Mouse (Mus musculus) heart, embryonic 13.5 days (tissue): ENCODE data around the gene Tdp1. TPM values are rescaled to one million over a fixed set of nuclear protein-coding genes. Genes with fewer than 3 reads are reported as not detected.

Experiments
- ATAC-seq: fragments of 200-750 bp; cut with Nextera tagmentation; 2 replicates; pipeline ENCODE4 v1.8.0; 2017; ENCODE audit warnings: moderate TSS enrichment; ENCODE audit not compliant: insufficient number of reproducible peaks, low FRiP score, low TSS enrichment; ENCODE audit errors: extremely low read depth
- H3K27ac ChIP-seq: fragments of 300-500 bp; sonication (generic); replicated peaks from 2 replicates; pipeline ENCODE4 v1.5.1; 2015; ENCODE audit warnings: moderate library complexity, mild to moderate bottlenecking, inconsistent platforms
- H3K27me3 ChIP-seq: fragments of 300-500 bp; sonication (generic); replicated peaks from 2 replicates; pipeline ENCODE4 v1.6.1; 2015; ENCODE audit warnings: mild to moderate bottlenecking, inconsistent platforms
- H3K36me3 ChIP-seq: fragments of 300-500 bp; sonication (generic); 2 replicates; pipeline ENCODE4 v1.6.1; 2015; ENCODE audit warnings: mild to moderate bottlenecking, inconsistent platforms
- H3K4me1 ChIP-seq: fragments of 300-500 bp; sonication (generic); 2 replicates; pipeline ENCODE4 v1.6.1; 2015; ENCODE audit warnings: inconsistent platforms
- H3K4me2 ChIP-seq: fragments of 300-500 bp; sonication (generic); 2 replicates; pipeline ENCODE4 v1.6.1; 2015; ENCODE audit warnings: inconsistent platforms, mild to moderate bottlenecking, moderate library complexity
- H3K4me3 ChIP-seq: fragments of 300-500 bp; sonication (generic); 2 replicates; pipeline ENCODE4 v1.5.1; 2015; ENCODE audit warnings: moderate library complexity, mild to moderate bottlenecking, inconsistent platforms
- H3K9ac ChIP-seq: fragments of 300-500 bp; sonication (generic); 2 replicates; pipeline ENCODE4 v1.6.1; 2015; ENCODE audit warnings: inconsistent platforms, mild to moderate bottlenecking, moderate library complexity
- H3K9me3 ChIP-seq: fragments of 300-500 bp; sonication (generic); 2 replicates; pipeline ENCODE4 v1.6.1; 2016; ENCODE audit warnings: inconsistent platforms
- WGBS: fragments of 180-500 bp; shearing (Covaris S2); methylation state at CpG from one replicate; pipeline ENCODE4 v1.1.7; 2015; ENCODE audit warnings: mixed read lengths; 5-methylcytosine and 5-hydroxymethylcytosine counted together
- polyA plus RNA-seq: library from polyadenylated mRNA; unstranded; fragments of >200 nt; fragmentation: Nextera tagmentation; extraction: Ambion mirVana; gene quantifications from 2 replicates; pipeline ENCODE4 v1.2.1, GENCODE M21; 2015

The Tdp1 gene
- 30.2 and 31.2 TPM in 2 replicates for polyA plus RNA-seq

- Histone ChIP-seq H3K4me2 (peak within 1 kb of the TSS; percentile 95), H3K9ac (peak within 1 kb of the TSS; percentile 95)
Measured at GRCm38 (mm10) chr12:99884269-99885261, at the start of gene Tdp1, which contains the start of gene Efcab11. Gene Tdp1, plus strand, starts transcription at chr12:99884517. Gene Efcab11, minus strand, starts transcription at chr12:99884439.

DNA sequence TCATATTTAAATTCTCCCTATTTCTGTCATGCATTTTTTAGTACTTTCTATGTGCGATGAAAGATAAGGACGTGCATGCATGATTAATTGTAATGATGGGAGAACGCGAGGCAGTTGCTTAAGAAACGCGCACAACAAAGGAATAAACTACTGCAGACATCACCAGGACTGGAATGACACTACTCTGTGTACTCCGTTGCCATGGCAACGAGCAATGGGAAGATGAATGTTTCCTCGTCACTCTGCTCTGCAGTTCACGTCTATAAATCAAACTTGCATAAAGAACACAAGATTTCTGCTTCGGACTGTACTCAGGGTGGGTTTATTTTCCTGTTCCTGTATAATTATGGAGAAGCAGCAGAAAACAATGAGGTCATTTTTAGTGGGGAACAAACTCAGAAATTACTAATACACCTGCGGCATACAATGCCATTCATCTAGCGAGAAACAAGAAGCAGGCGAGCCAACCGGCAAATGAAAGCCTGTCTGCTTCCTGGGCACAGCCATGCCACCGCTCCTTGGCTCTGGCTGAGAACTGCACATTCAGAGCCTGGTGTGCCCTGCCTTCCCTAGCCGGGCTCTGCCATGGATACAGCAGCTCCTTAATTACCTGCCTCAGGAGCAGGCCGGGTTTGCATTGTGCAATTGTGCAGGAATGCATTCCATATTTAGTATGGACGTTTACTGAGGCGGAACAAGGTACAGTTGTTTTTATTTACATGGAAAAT lies 47.7 kb upstream of the Tdp1 start:
- no peaks in the 10 kb centered on the region for H3K27me3 ChIP-seq
- H3K27ac ChIP-seq: no peak overlapping the region
- peaks cover 4% of the 10 kb centered on the region; the same call in 1 of the 2 replicates for H3K36me3 ChIP-seq
- H3K4me3 ChIP-seq: no peak overlapping the region
- ATAC-seq: no peak
- H3K9me3 ChIP-seq: no peaks in the 10 kb centered on the region
- no peak overlapping the region for H3K9ac ChIP-seq
- 82% methylated on average over 20 of the region's 20 CpGs for WGBS
- no peak overlapping the region for H3K4me2 ChIP-seq
- no peaks in the 10 kb centered on the region for H3K4me1 ChIP-seq

More at GRCm38 (mm10) chr12:99884269-99885261, at the start of gene Tdp1, which contains the start of gene Efcab11:
- Histone ChIP-seq H3K27me3 (no peaks in the 10 kb centered on the region), H3K27ac (peak within 1 kb of the TSS; percentile 94), H3K4me1 (peaks cover 24% of the 10 kb centered on the region), H3K9me3 (no peaks in the 10 kb centered on the region), H3K36me3 (peaks cover 6% of the 10 kb centered on the region; the same call in 1 of the 2 replicates), H3K4me3 (peak within 1 kb of the TSS; percentile 80)
- peak; percentile 79 for ATAC-seq
- under 1% methylated on average over 70 of the region's 73 CpGs for WGBS

DNA sequence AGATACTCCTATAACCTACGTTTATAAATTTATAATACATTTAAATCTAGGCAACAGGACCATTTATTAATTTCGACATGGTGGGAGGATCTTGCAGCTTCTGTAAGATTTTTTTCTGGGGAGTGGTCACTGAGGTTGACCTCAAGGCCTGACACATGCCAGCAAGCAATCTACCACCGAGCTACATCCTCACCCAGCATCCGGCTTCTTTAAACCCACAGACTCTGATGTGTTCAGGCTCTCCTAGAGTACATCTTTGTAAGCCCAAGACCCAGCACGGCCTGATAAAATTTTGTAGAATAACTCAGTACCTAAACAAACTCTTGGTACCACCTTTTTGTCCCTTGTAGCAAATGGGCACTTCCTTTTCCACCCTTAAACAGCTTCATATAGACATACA lies 46.8 kb upstream of the Tdp1 start:
- 77% methylated on average over 5 of the region's 5 CpGs for WGBS

GRCm38 (mm10) chr12:99838109-99838508 lies 46.2 kb upstream of the Tdp1 start:
- Histone ChIP-seq H3K27me3 (no peaks in the 10 kb centered on the region), H3K9ac (no peak overlapping the region), H3K9me3 (no peaks in the 10 kb centered on the region), H3K27ac (no peak overlapping the region), H3K36me3 (peaks cover 4% of the 10 kb centered on the region; the same call in 1 of the 2 replicates), H3K4me2 (no peak overlapping the region), H3K4me3 (no peak overlapping the region), H3K4me1 (no peaks in the 10 kb centered on the region)
- ATAC-seq: no peak
- WGBS: 86% methylated on average over 11 of the region's 11 CpGs

More for the DNA sequence above, 46.8 kb upstream of the Tdp1 start:
- Histone ChIP-seq H3K4me3 (no peak overlapping the region), H3K4me1 (no peaks in the 10 kb centered on the region), H3K4me2 (no peak overlapping the region), H3K9me3 (no peaks in the 10 kb centered on the region), H3K9ac (no peak overlapping the region), H3K27me3 (no peaks in the 10 kb centered on the region), H3K27ac (no peak overlapping the region), H3K36me3 (peaks cover 4% of the 10 kb centered on the region; the same call in 1 of the 2 replicates)
- ATAC-seq: no peak

DNA sequence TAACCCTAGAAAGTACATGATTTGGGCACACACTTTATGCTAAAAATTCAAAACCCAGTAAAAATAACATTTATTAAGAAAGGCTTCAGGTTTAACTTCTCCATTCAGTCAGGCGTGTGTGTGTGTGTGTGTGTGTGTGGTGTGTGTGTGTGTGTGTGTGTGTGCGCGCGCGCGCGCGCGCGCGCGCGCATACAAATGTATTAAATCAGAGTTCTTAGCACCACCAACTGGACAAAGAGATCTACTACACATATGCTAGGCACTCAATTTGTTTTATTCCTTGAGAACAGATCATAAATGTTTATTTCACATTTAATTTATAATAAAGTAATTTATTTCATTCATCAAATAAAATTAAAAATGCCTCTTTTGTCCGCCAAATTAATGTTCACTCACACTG lies 45.6 kb upstream of the Tdp1 start:
- 85% methylated on average over 14 of the region's 14 CpGs for WGBS
- Histone ChIP-seq H3K9ac (no peak overlapping the region), H3K27ac (no peak overlapping the region), H3K9me3 (no peaks in the 10 kb centered on the region), H3K4me3 (no peak overlapping the region), H3K27me3 (no peaks in the 10 kb centered on the region), H3K4me2 (no peak overlapping the region), H3K4me1 (no peaks in the 10 kb centered on the region), H3K36me3 (no peaks in the 10 kb centered on the region)
- ATAC-seq: no peak

DNA sequence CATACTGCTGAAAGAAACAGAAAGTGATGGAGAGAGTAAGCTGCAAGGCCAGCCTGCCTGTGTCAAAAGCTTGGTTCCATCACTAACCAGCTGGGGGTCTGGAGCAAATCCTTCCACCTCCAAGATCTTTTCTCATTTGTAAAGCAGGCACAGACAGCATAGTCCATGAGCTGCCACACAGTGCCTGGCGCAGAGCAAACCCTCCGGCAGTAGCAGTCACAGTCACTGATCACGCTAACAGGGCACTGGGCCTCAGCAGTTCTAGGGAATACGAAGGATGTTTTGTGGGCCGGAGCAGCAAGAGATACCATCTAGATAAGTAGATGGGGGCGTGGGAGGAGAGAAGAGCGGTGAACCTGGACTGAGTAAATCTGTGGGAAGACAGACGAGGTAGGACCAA lies 39.4 kb upstream of the Tdp1 start:
- Histone ChIP-seq H3K27ac (no peak overlapping the region), H3K27me3 (no peaks in the 10 kb centered on the region), H3K9me3 (no peaks in the 10 kb centered on the region), H3K4me2 (no peak overlapping the region), H3K4me3 (no peak overlapping the region), H3K4me1 (no peaks in the 10 kb centered on the region), H3K9ac (no peak overlapping the region), H3K36me3 (no peaks in the 10 kb centered on the region)
- no peak for ATAC-seq
- WGBS: 74% methylated on average over 8 of the region's 8 CpGs

- Histone ChIP-seq H3K4me2 (no peak overlapping the region), H3K9me3 (no peaks in the 10 kb centered on the region), H3K4me3 (no peak overlapping the region), H3K36me3 (no peaks in the 10 kb centered on the region), H3K27ac (no peak overlapping the region), H3K27me3 (no peaks in the 10 kb centered on the region), H3K9ac (no peak overlapping the region), H3K4me1 (peaks cover 4% of the 10 kb centered on the region; the same call in 1 of the 2 replicates)
- 71% methylated on average over 2 of the region's 2 CpGs for whole genome bisulfite sequencing
- ATAC-seq: no peak
Measured at GRCm38 (mm10) chr12:99849996-99850395, 34.3 kb upstream of the Tdp1 start.

DNA sequence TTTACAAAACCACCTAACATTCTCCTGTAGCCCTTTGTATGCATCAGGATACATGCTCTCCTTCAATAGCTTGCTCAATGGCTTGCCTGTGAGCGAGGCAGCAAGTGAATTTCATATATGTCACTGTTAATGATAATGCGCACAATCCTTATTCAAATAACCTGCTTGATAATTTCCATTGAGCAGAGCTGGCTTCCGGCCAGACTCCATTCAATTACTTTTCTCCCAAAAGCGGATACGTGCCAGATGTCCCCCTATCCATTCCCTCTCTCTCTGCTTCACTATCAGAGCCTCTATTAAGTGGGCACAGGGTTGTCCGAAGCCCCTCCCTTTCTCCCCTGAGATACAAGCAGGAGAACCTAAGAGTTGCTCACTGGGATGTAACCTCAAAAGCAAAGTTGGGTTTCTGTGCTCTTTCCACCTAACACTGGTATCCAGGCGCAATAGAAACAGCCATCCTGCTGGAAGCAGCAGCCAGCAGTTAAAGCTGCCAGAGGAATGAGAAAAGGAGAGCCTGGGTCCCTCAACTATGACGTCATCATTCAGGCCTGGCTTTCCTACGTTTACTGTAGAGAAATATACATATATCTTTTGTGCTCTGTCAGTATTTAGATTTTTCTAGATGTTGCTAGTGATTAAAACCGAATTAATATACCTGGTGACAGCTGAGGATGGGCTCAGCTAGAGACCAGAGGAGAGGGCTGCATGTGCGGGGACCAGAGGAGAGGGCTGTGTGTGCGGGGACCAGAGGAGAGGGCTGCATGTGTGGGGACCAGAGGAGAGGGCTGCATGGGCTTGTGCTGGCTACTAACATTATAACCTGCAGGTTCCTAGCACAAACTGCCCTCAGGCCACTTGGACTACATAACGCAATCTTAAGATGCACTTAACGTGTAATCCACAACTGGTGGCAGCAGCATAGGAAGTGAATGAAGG lies 30.7 kb upstream of the Tdp1 start:
- Histone ChIP-seq H3K9ac (no peak overlapping the region), H3K27ac (no peak overlapping the region), H3K36me3 (no peaks in the 10 kb centered on the region), H3K27me3 (no peaks in the 10 kb centered on the region), H3K4me1 (peaks cover 6% of the 10 kb centered on the region; the same call in 1 of the 2 replicates), H3K9me3 (no peaks in the 10 kb centered on the region), H3K4me3 (no peak overlapping the region), H3K4me2 (no peak overlapping the region)
- 73% methylated on average over 14 of the region's 14 CpGs for WGBS
- ATAC-seq: no peak

- 76% methylated on average over 9 of the region's 9 CpGs for WGBS
- no peak overlapping the region for H3K9ac ChIP-seq
Measured at GRCm38 (mm10) chr12:99856011-99856410, 28.3 kb upstream of the Tdp1 start.

DNA sequence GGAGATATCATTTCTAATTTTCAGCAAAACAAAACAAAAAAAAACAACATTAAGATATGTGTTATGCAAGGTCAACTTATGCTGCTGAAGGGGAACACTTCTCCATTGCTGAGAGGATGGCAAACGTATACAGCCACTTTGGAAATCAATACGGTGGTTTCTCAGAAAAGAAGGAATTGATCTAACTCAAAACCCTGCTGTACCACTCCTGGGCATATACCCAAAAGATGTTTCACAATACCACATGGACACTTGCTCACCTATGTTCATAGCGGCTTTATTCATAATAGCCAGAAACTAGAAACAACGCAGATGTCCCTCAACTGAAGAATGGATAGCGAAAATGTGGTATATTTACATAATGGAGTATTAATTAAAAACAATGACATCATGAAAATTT lies 25.7 kb upstream of the Tdp1 start:
- no peak for ATAC-seq
- Histone ChIP-seq H3K27me3 (no peaks in the 10 kb centered on the region), H3K9ac (no peak overlapping the region), H3K27ac (no peak overlapping the region), H3K36me3 (no peaks in the 10 kb centered on the region), H3K4me3 (no peak overlapping the region), H3K9me3 (no peaks in the 10 kb centered on the region), H3K4me2 (no peak overlapping the region), H3K4me1 (peaks cover 19% of the 10 kb centered on the region)
- 92% methylated on average over 5 of the region's 5 CpGs for WGBS

More at GRCm38 (mm10) chr12:99856011-99856410, 28.3 kb upstream of the Tdp1 start:
- Histone ChIP-seq H3K9me3 (no peaks in the 10 kb centered on the region), H3K4me3 (no peak overlapping the region), H3K4me2 (no peak overlapping the region), H3K36me3 (no peaks in the 10 kb centered on the region), H3K4me1 (peaks cover 11% of the 10 kb centered on the region; the same call in 1 of the 2 replicates), H3K27me3 (no peaks in the 10 kb centered on the region), H3K27ac (no peak overlapping the region)
- ATAC-seq: no peak
